Mouse (Mus musculus): Measurements from ENCODE around the gene Nrtn.

Gene Nrtn

GRCm38 (mm10) chr17:56723419-56724161 lies 33.7 kb downstream of the Nrtn start:
- DNase-seq (ENCODE audit: extremely low read depth, insufficient read length, low spot score), result no peak

DNA sequence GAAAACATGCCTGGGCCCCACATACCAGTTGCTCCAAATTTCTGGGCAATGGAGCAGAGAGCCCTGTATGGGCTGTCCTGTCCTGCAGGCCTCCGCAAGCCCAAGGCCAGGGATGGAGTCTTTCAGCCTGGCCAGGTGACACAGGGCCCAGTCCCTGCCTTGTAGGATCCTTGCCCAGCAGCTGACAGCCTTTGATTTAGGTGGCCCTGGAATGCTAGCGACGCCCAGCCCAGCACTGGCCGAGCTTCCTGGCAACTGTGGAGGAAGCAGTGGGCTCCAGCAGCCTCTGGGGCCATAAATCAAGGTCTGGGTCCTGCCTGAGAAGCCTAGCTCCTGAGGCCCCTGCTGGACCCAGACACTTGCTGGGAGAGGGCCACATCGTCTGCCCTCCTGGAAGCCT lies 34.9 kb downstream of the Nrtn start:
- DNase-seq (ENCODE audit: extremely low read depth, insufficient read length, low spot score), result no peak

DNA sequence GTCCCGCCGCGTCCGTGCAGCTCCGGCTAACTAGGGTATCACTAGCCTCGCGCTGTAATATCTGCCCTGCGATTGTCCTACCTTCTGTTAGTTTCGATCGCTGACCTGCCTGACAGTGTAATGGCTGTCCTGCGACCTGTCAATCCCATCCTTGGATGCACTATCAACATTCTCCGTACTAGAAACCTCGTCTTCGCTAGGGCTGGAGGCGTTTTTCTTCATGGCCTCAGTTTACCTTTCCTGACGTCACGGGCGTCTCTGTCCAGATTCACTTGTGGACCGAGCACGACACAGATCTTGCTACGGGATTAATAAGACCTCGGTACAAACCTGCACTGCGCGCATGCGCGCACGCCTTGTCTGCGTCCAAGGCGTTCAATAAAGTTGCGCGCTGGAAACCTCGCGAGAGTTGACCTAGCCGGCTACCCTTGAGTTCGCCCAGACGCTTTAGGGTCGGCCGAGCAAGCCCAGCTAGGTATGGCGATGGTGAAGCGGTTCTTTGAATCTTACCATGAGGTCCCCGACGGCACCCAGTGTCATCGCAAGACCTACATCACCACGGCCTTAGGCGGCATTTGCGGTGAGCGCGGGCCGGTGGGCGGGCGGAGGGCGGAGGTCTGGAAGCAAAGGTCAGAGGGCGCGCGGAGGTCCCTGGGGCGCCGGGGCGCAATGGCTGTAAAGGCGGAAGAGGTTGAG lies 39.8 kb downstream of the Nrtn start, which contains the start of the genes Ndufa11 and Vmac:
Ndufa11 (plus strand) TSS at position 405 of the 696 bp plus-strand sequence.
Vmac (minus strand) TSS at position 660 of the 696 bp plus-strand sequence.
- DNase-seq (ENCODE audit: extremely low read depth, insufficient read length, low spot score), result peak; percentile 93

GRCm38 (mm10) chr17:56716655-56717362 lies 40.5 kb downstream of the Nrtn start:
- peak; percentile 95 for DNase-seq (ENCODE audit: extremely low read depth, insufficient read length, low spot score)

GRCm38 (mm10) chr17:56715914-56716654 lies 41.2 kb downstream of the Nrtn start:
- DNase-seq (ENCODE audit: extremely low read depth, insufficient read length, low spot score), result no peak

DNA sequence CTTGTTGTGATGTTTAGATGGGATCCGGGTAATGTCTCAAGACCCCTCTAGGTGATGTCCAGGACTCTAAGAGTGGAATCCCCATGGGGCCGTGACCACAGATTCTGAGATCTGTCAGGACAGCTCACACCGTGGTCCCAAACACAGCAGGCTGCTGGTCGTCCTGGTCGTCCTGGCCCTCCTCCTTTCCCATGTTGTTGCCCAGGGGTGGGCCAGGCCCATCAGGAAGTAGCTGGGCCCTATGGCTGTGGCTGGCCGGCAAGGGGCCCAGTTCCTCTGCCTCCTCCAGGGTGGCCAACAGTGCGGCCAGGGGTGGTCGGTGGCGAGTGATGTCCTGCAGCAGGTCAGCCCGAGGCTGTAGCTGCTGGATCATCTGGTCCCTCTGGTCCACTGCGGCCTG lies 42.0 kb downstream of the Nrtn start:
- DNase-seq (ENCODE audit: extremely low read depth, insufficient read length, low spot score), result no peak

DNA sequence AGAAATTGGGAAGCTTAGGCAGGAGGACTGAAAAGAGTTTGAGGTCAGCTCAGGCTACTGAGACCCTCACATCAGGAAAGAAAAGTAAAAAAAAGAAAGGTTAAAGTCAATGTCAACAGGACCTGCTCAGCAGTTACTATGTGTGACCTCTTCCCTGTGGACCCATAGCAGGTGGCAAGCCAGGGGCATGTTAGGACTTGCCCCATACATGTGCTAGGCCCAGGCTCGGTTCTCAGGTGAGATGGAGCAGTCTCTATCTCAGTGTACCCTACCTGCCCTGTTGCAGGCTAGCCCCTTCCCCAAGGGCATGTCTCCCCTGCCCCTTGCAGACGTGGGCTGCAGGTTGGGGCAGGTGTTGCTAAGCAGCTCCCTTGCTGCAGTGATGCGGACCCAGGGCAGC lies 47.6 kb downstream of the Nrtn start:
- DNase-seq (ENCODE audit: extremely low read depth, insufficient read length, low spot score), result no peak

GRCm38 (mm10) chr17:56708692-56709091 lies 48.6 kb downstream of the Nrtn start:
- no peak for DNase-seq (ENCODE audit: extremely low read depth, insufficient read length, low spot score)

DNA sequence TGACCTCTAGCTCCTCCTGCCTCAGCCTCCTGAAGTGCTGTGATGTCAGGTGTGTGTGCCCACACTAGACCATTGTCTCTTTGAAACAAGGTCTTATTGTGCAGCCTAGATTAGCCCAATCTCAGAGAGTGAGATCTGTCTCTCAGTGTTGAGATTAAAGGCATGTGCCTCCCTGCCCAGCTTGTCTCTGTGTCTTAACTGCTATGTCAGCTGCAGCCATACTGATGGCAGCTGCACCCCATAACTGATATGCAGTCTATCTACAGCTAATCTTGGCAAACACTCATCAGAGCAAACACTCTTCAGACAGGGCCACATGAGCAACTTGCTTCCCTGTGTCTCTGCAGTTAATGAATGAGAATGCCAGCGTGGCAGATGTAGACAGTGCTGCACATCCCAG lies 50.8 kb downstream of the Nrtn start:
- no peak for DNase-seq (ENCODE audit: extremely low read depth, insufficient read length, low spot score)

GRCm38 (mm10) chr17:56703038-56703437 lies 54.3 kb downstream of the Nrtn start:
- no peak for DNase-seq (ENCODE audit: extremely low read depth, insufficient read length, low spot score)
